Comparison of ENCODE assay signal across 12 mouse cellular contexts in the genomic region with DNA sequence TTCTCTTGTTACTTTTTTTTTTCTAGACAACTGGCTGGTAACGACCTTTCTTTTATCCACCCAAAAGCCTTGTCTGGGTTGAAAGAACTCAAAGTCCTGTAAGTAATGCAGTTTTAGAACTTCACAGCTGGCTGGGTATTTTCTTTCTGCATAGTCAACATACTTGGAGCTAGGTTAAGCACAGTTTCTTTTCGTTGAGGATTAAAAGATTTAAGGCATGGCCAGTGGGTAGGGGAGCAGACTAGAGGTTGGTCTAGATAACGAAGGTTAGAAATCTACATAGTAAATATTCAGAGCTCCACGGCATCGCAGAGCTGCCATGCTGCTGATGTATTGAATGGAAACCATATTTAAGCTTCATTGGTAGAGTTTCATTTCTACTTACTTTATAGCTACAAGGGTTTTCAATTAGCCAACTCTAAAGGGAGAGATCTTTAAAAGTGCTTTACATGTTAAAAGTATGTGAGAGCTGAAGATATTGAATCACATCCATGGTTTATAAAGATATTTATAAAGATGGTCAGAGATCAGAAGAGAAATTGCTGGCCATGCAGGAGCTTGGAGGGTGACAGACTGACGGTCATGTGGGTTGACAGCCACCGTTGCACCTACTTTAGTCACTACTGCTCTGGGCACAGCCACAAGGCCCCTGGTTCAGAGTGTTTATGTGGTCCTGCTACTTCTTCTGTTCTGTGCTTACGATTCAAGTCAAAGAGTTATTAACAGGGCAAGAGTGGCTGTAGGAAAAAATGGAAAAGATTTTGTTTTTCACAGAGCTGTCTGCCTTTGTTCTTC. TPM values are rescaled to one million over a fixed set of nuclear protein-coding genes. Genes with fewer than 3 reads are reported as not detected.
DNase-seq lines count a peak whose midpoint lies in the region; ATAC-seq lines count a peak whose summit lies in the region.
"Had no signal": no experiment of that assay in that cellular context is flagged by ENCODE, and none has a peak within 500 bp of the region (broad histone marks: within the 10 kb centered on the region; RNA-seq: fewer than 3 reads in every experiment).

No protein-coding gene starts in this region.

- peak overlapping the region; percentile 41; the same call in 1 of the 2 replicates for H3K27ac ChIP-seq in hindbrain, embryonic 12.5 days
- H3K27ac ChIP-seq in hindbrain, embryonic 14.5 days: no peak overlapping the region
- H3K27ac ChIP-seq in embryonic facial prominence, embryonic 11.5 days (replicated peaks; ENCODE audit: low read depth, low read length): no peak overlapping the region

- H3K36me3 ChIP-seq in hindbrain, embryonic 12.5 days: no peaks in the 10 kb centered on the region
- H3K36me3 ChIP-seq in hindbrain, embryonic 14.5 days (replicated peaks; ENCODE audit: control insufficient read depth, insufficient read depth): no peaks in the 10 kb centered on the region
- no peaks in the 10 kb centered on the region for H3K36me3 ChIP-seq in embryonic facial prominence, embryonic 11.5 days (replicated peaks; ENCODE audit: control insufficient read depth, insufficient read depth, low read depth, low read length)

- peaks cover 36% of the 10 kb centered on the region for H3K4me1 ChIP-seq in hindbrain, embryonic 12.5 days
- H3K4me1 ChIP-seq in hindbrain, embryonic 14.5 days (replicated peaks; ENCODE audit: control insufficient read depth, insufficient read depth, low read length): peaks cover 4% of the 10 kb centered on the region; the same call in 1 of the 2 replicates
- H3K4me1 ChIP-seq in embryonic facial prominence, embryonic 11.5 days (ENCODE audit: control insufficient read depth, insufficient read depth, low read length): no peaks in the 10 kb centered on the region; the same call in 1 of the 2 replicates

- WGBS in hindbrain, embryonic 12.5 days: 39% methylated on average over 8 of the region's 8 CpGs
- 33% methylated on average over 8 of the region's 8 CpGs for WGBS in hindbrain, embryonic 14.5 days
- 57% methylated on average over 8 of the region's 8 CpGs for WGBS in embryonic facial prominence, embryonic 11.5 days

- H3K4me3 ChIP-seq in hindbrain, embryonic 12.5 days: no peak overlapping the region
- H3K4me3 ChIP-seq in hindbrain, embryonic 14.5 days (replicated peaks; ENCODE audit: low read length): no peak overlapping the region
- no peak overlapping the region for H3K4me3 ChIP-seq in embryonic facial prominence, embryonic 11.5 days (ENCODE audit: low read depth, low read length)

- no peak overlapping the region for H3K9ac ChIP-seq in hindbrain, embryonic 12.5 days
- H3K9ac ChIP-seq in hindbrain, embryonic 14.5 days: no peak overlapping the region
- H3K9ac ChIP-seq in embryonic facial prominence, embryonic 11.5 days (replicated peaks; ENCODE audit: low read length): no peak overlapping the region

- no peak for ATAC-seq in hindbrain, embryonic 12.5 days (ENCODE audit: low FRiP score)
- no peak for ATAC-seq in hindbrain, embryonic 14.5 days (ENCODE audit: low FRiP score)
- ATAC-seq in embryonic facial prominence, embryonic 11.5 days (replicated peaks; ENCODE audit: insufficient number of reproducible peaks, low FRiP score, low TSS enrichment, low read depth): no peak

- no peak overlapping the region for H3K4me2 ChIP-seq in hindbrain, embryonic 12.5 days (replicated peaks)
- H3K4me2 ChIP-seq in hindbrain, embryonic 14.5 days (replicated peaks): no peak overlapping the region
- H3K4me2 ChIP-seq in embryonic facial prominence, embryonic 11.5 days (ENCODE audit: low read depth, low read length): no peak overlapping the region

- no peak for DNase-seq in hindbrain, embryonic 14.5 days (ENCODE audit: low spot score)
- DNase-seq in embryo, embryonic 11 days: peak; percentile 32
- peak; percentile 41 for DNase-seq in embryonic facial prominence, embryonic 11.5 days (ENCODE audit: low spot score)
- peak; percentile 32 for DNase-seq in kidney, postnatal 14 days
- no peak for DNase-seq in thymus, postnatal 0 days (ENCODE audit: low spot score)
- no peak for DNase-seq in natural killer cell, adult 2 months (ENCODE audit: low spot score in 2 of 2)
- DNase-seq in cerebellum, adult 11-12 months: no peak
- DNase-seq: adrenal gland, postnatal 36 days; cerebellum, postnatal 10 days; gastrocnemius, postnatal 25 days; right cerebral cortex, postnatal 4 days had no signal

- H3K27me3 ChIP-seq in hindbrain, embryonic 12.5 days: no peaks in the 10 kb centered on the region
- H3K27me3 ChIP-seq in hindbrain, embryonic 14.5 days (ENCODE audit: control insufficient read depth, insufficient read depth, low read length): no peaks in the 10 kb centered on the region
- no peaks in the 10 kb centered on the region for H3K27me3 ChIP-seq in embryonic facial prominence, embryonic 11.5 days (ENCODE audit: control insufficient read depth, insufficient read depth, low read length)

- H3K9me3 ChIP-seq in hindbrain, embryonic 12.5 days (replicated peaks): no peaks in the 10 kb centered on the region
- no peaks in the 10 kb centered on the region for H3K9me3 ChIP-seq in hindbrain, embryonic 14.5 days (ENCODE audit: control insufficient read depth, low read length)
- no peaks in the 10 kb centered on the region for H3K9me3 ChIP-seq in embryonic facial prominence, embryonic 11.5 days (replicated peaks; ENCODE audit: control insufficient read depth, low read length)

RNA-seq across cellular contexts. Expression of a gene that starts 27.7 kb away (rescaled TPM):
- 47.5 and 51.8 TPM in 2 replicates for polyA plus RNA-seq in hindbrain, embryonic 12.5 days (2016; fragmentation: Nextera tagmentation; extraction: Ambion mirVana)
- polyA plus RNA-seq in hindbrain, embryonic 14.5 days (2014; fragmentation: Nextera tagmentation; extraction: Ambion mirVana): 27.3 and 29.9 TPM in 2 replicates
- 53.3 and 66.1 TPM in 2 replicates for polyA plus RNA-seq in embryonic facial prominence, embryonic 11.5 days (2014; fragmentation: Nextera tagmentation; extraction: Ambion mirVana)
- polyA plus RNA-seq in thymus, postnatal 0 days (2015; fragmentation: Nextera tagmentation; extraction: Ambion mirVana): 40.0 and 43.0 TPM in 2 replicates

Comparison
In these comparisons a context has a peak if more than half of its experiments do, and no peak if none do; other contexts are left out.
1. DNase-seq: peak in embryo, embryonic 11 days (single experiment), embryonic facial prominence, embryonic 11.5 days (single experiment) and kidney, postnatal 14 days (single experiment); none in hindbrain, embryonic 14.5 days (single experiment), thymus, postnatal 0 days (single experiment), natural killer cell, adult 2 months (0 of 2) and cerebellum, adult 11-12 months (single experiment).